Mouse (Mus musculus): ENCODE data around the gene Slc12a5. TPM values are rescaled to one million over a fixed set of nuclear protein-coding genes. Genes with fewer than 3 reads are reported as not detected.

Gene Slc12a5
- polyA plus RNA-seq, 1 experiment from 2014 or later: 0.63 TPM

- whole genome bisulfite sequencing (ENCODE audit: insufficient replicate concordance): 61% methylated on average over 4 of the region's 4 CpGs
These were observed 8.9 kb upstream of the Slc12a5 start for GRCm38 (mm10) chr2:164951745-164952144.

GRCm38 (mm10) chr2:164952448-164952847, 8.2 kb upstream of the Slc12a5 start:
- WGBS (ENCODE audit: insufficient replicate concordance): 25% methylated on average over 13 of the region's 13 CpGs

More at GRCm38 (mm10) chr2:164951745-164952144, 8.9 kb upstream of the Slc12a5 start:
- H3K27ac ChIP-seq: no peak overlapping the region
- no peak overlapping the region for H3K9ac ChIP-seq
- H3K4me3 ChIP-seq: no peak overlapping the region
- no peak overlapping the region for H3K4me2 ChIP-seq
- ATAC-seq: no peak
- peaks cover 94% of the 10 kb centered on the region for H3K27me3 ChIP-seq (replicated peaks)
- H3K36me3 ChIP-seq: no peaks in the 10 kb centered on the region
- H3K4me1 ChIP-seq: peaks cover 15% of the 10 kb centered on the region
- no peaks in the 10 kb centered on the region for H3K9me3 ChIP-seq (replicated peaks)

GRCm38 (mm10) chr2:164953224-164953623, 7.4 kb upstream of the Slc12a5 start:
- no peak overlapping the region for H3K27ac ChIP-seq
- ATAC-seq: peak; percentile 33; the same call in 1 of the 2 replicates
- no peak overlapping the region for H3K9ac ChIP-seq
- peaks cover 93% of the 10 kb centered on the region for H3K27me3 ChIP-seq (replicated peaks)
- no peak overlapping the region for H3K4me3 ChIP-seq
- H3K9me3 ChIP-seq (replicated peaks): no peaks in the 10 kb centered on the region
- 2% methylated on average over 21 of the region's 21 CpGs for WGBS (ENCODE audit: insufficient replicate concordance)
- H3K36me3 ChIP-seq: no peaks in the 10 kb centered on the region
- peaks cover 15% of the 10 kb centered on the region for H3K4me1 ChIP-seq
- H3K4me2 ChIP-seq: peak overlapping the region; percentile 30; the same call in 1 of the 2 replicates

More at GRCm38 (mm10) chr2:164952448-164952847, 8.2 kb upstream of the Slc12a5 start:
- no peak overlapping the region for H3K4me2 ChIP-seq
- peaks cover 15% of the 10 kb centered on the region for H3K4me1 ChIP-seq
- H3K4me3 ChIP-seq: no peak overlapping the region
- ATAC-seq: no peak
- peaks cover 94% of the 10 kb centered on the region for H3K27me3 ChIP-seq (replicated peaks)
- no peak overlapping the region for H3K27ac ChIP-seq
- H3K9ac ChIP-seq: no peak overlapping the region
- H3K9me3 ChIP-seq (replicated peaks): no peaks in the 10 kb centered on the region
- H3K36me3 ChIP-seq: no peaks in the 10 kb centered on the region

GRCm38 (mm10) chr2:164955725-164956124, 4.9 kb upstream of the Slc12a5 start:
- Histone ChIP-seq H3K4me1 (peaks cover 14% of the 10 kb centered on the region), H3K9ac (no peak overlapping the region), H3K9me3 (replicated peaks) (no peaks in the 10 kb centered on the region), H3K27me3 (replicated peaks) (peaks cover 80% of the 10 kb centered on the region), H3K4me3 (no peak overlapping the region), H3K27ac (no peak overlapping the region), H3K36me3 (no peaks in the 10 kb centered on the region), H3K4me2 (no peak overlapping the region)
- 53% methylated on average over 4 of the region's 4 CpGs for WGBS (ENCODE audit: insufficient replicate concordance)
- no peak for ATAC-seq

DNA sequence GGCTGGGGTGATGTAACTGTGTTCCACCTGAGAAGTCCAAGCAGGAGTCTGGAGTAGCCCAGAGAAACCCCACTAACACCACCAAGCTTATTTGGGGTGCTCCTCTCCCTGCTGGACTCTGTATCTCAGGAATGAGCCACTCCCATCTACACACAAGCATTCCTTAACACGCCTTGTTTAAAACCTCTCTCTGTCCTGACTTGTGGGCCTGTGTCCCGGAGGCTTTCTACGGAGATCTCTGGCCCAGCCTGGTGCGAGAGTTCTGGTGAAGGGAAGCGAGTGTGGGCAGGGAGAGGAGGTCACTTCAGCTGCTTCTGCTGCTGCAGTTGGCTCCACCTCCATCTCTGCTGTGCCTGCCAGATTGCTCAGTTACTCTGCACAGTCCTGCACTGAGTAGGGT, 4.4 kb upstream of the Slc12a5 start:
- H3K4me2 ChIP-seq: no peak overlapping the region
- WGBS (ENCODE audit: insufficient replicate concordance): 50% methylated on average over 5 of the region's 5 CpGs
- H3K27me3 ChIP-seq (replicated peaks): peaks cover 80% of the 10 kb centered on the region
- no peak for ATAC-seq
- peaks cover 19% of the 10 kb centered on the region for H3K4me1 ChIP-seq
- H3K27ac ChIP-seq: no peak overlapping the region
- H3K9ac ChIP-seq: no peak overlapping the region
- no peaks in the 10 kb centered on the region for H3K9me3 ChIP-seq (replicated peaks)
- no peak overlapping the region for H3K4me3 ChIP-seq
- H3K36me3 ChIP-seq: no peaks in the 10 kb centered on the region

DNA sequence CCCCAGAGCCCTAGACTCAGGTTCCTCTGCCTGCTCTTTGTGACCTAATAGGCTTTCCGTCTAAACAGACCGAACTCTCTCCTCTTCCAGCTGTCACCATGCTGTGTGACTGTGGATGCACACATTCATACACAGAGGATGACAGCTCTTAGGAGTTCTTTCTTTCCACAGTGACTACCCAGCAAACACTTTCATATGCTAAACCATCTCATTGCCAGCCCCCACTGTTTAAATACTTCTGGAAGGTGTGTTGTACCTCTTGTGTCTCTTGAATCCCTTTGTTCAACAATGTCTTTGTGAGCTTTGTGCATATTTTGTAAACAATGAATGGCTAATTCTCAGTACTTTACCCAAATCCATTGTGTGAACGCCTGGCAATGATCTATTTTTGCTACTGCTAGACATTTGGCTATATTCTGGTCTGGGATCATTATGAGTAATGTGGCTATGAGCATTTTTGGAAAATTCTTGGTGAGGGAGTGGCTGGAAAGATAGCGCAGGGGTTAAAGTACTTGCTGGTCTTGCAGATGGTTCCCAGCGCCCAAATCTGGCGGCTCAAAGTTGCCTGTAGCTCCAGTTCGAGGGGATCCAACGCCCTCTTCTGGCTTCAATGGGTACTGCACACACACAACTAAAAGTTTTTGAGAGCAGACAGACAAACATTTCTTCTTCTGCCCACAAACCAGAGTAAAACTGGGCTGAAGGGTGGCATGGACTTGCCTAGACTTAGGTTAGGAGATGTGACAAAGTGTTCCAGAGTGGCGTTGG, 2.9 kb upstream of the Slc12a5 start:
- H3K9me3 ChIP-seq (replicated peaks): no peaks in the 10 kb centered on the region
- no peaks in the 10 kb centered on the region for H3K36me3 ChIP-seq
- no peak overlapping the region for H3K9ac ChIP-seq
- 56% methylated on average over 9 of the region's 9 CpGs for WGBS (ENCODE audit: insufficient replicate concordance)
- H3K4me2 ChIP-seq: no peak overlapping the region
- H3K27ac ChIP-seq: no peak overlapping the region
- peaks cover 79% of the 10 kb centered on the region for H3K27me3 ChIP-seq (replicated peaks)
- peaks cover 24% of the 10 kb centered on the region for H3K4me1 ChIP-seq
- H3K4me3 ChIP-seq: no peak overlapping the region
- ATAC-seq: no peak

DNA sequence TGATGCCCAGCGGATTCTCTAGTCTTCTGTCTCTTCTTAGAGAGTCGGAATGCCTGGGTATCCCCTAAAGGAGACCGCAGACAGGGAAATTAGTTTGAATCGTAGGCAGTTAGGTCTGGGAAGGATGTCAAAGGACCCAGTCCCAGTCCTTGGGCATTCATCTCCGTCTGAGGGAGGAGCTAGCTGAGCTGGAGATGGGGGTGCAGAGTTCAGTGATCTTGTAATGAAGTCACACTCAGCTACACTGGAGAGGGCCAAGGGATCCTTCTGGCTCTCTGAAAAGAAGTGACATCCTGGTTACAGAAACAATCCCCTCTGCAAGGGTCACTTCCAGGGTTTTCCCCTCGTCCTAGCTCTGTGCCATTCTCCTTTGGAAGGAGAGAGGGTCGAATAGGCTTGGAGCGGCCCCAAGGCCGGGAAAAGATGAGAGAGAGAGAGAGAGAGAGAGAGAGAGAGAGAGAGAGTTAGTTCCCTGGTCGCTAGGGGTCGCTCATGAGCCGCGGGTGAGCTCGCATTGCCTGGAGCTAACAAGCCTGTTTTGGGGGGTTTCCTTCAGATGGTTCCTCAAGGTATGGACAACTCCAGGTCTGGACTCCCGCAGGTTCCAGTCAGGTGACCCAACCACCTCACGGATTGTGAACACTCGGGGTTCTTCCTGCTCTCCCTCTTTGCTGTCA, 1.0 kb downstream of the Slc12a5 start:
- H3K9ac ChIP-seq: no peak overlapping the region
- ATAC-seq: no peak
- WGBS (ENCODE audit: insufficient replicate concordance): 6% methylated on average over 17 of the region's 17 CpGs
- H3K4me3 ChIP-seq: 0 out of 2 replicates have a peak overlapping the region, but pooled peaks have one; percentile 63
- no peaks in the 10 kb centered on the region for H3K36me3 ChIP-seq
- peaks cover 83% of the 10 kb centered on the region for H3K27me3 ChIP-seq (replicated peaks)
- no peak overlapping the region for H3K27ac ChIP-seq
- H3K4me1 ChIP-seq: peaks cover 17% of the 10 kb centered on the region
- H3K4me2 ChIP-seq: peak overlapping the region; percentile 82
- no peaks in the 10 kb centered on the region for H3K9me3 ChIP-seq (replicated peaks)

- Histone ChIP-seq H3K36me3 (no peaks in the 10 kb centered on the region), H3K4me2 (no peak overlapping the region), H3K9me3 (replicated peaks) (no peaks in the 10 kb centered on the region), H3K4me3 (no peak overlapping the region), H3K27me3 (replicated peaks) (peaks cover 83% of the 10 kb centered on the region), H3K27ac (no peak overlapping the region), H3K4me1 (peaks cover 17% of the 10 kb centered on the region), H3K9ac (no peak overlapping the region)
- ATAC-seq: no peak
- WGBS (ENCODE audit: insufficient replicate concordance): 35% methylated on average over 7 of the region's 7 CpGs
These were observed 1.6 kb downstream of the Slc12a5 start for GRCm38 (mm10) chr2:164962183-164962580.

DNA sequence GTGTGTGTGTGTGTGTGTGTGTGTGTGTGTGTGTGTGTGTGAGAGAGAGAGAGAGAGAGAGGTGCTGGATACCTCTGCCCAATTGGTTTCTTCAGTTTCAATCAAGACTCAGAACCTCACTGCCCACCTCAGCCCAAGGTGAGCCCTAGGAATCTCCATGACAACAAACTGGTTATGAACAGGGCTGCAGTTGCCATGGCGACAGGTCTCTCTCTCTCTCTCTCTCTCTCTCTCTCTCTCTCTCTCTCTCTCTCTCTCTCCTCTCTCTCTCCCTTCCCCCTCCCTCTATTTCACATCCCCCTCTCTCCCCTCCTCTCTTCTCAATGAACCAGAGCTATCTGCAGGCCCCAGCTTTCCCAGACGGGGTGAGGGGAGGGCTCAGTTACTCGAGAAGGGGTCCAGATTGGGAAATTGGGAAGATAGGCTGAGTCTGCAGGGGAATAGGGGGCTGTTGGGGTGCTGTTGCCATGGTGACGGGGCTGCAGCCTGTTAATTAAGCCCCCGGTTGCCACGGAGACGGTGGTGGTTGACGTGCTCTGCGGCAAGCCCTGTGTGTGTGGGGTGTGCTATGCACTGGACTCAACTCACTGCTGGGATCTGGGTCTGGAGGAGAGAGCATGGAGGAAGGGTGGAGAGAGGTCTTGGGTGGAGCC, 3.8 kb downstream of the Slc12a5 start:
- H3K9ac ChIP-seq: no peak overlapping the region
- no peak overlapping the region for H3K4me2 ChIP-seq
- no peak overlapping the region for H3K4me3 ChIP-seq
- H3K9me3 ChIP-seq (replicated peaks): no peaks in the 10 kb centered on the region
- H3K27me3 ChIP-seq (replicated peaks): peaks cover 92% of the 10 kb centered on the region
- 37% methylated on average over 8 of the region's 9 CpGs for WGBS (ENCODE audit: insufficient replicate concordance)
- no peaks in the 10 kb centered on the region for H3K36me3 ChIP-seq
- no peak for ATAC-seq
- no peak overlapping the region for H3K27ac ChIP-seq
- peaks cover 17% of the 10 kb centered on the region for H3K4me1 ChIP-seq

GRCm38 (mm10) chr2:164964981-164965380, 4.4 kb downstream of the Slc12a5 start:
- Histone ChIP-seq H3K9ac (no peak overlapping the region), H3K27me3 (replicated peaks) (peaks cover 97% of the 10 kb centered on the region), H3K9me3 (replicated peaks) (no peaks in the 10 kb centered on the region), H3K36me3 (no peaks in the 10 kb centered on the region), H3K4me3 (no peak overlapping the region), H3K4me1 (peaks cover 17% of the 10 kb centered on the region), H3K4me2 (no peak overlapping the region), H3K27ac (no peak overlapping the region)
- no peak for ATAC-seq
- WGBS (ENCODE audit: insufficient replicate concordance): 82% methylated on average over 1 of the region's 1 CpGs

DNA sequence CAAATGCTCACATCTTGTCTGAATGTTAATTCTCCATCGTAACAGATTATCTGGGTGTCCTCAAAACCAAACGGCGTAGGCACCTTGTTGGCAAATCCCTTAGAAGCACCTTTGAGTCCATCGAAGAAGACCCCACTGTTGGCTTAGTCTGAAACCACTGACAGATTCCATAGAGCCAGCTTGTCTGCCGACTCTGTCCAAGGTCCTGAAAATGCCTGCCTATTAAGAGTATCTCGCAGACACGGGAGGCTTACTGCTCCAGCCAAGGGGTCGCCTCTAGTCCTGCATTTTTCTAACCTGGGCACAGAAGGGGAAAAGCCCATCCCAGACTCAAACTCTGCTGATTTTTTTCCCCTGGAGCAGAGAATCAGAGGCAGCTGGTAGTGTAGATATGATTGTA, 5.8 kb downstream of the Slc12a5 start:
- peaks cover 97% of the 10 kb centered on the region for H3K27me3 ChIP-seq (replicated peaks)
- no peaks in the 10 kb centered on the region for H3K9me3 ChIP-seq (replicated peaks)
- H3K4me2 ChIP-seq: no peak overlapping the region
- peaks cover 3% of the 10 kb centered on the region for H3K4me1 ChIP-seq
- 12% methylated on average over 8 of the region's 8 CpGs for WGBS (ENCODE audit: insufficient replicate concordance)
- no peak overlapping the region for H3K9ac ChIP-seq
- no peak for ATAC-seq
- H3K36me3 ChIP-seq: no peaks in the 10 kb centered on the region
- H3K27ac ChIP-seq: no peak overlapping the region
- H3K4me3 ChIP-seq: no peak overlapping the region

DNA sequence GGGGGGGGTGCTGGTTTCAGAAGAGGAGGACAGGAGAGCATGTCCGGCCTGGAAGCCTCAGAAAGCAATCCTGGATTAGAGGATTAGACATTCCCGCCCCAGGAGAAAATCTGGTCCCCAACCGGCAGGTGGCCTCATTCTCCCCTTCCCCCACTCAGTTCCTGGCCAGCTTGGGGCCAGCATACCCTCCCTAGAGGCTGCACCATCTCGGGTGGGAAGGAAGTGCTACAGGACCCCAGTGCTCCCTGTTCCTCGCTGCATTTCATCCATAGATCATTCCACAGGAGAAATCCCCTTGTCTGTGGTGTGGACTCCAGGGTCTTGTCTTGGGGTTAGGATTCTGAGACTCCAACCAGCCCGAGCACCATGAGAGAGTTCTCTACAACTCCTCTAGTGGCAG, 6.6 kb downstream of the Slc12a5 start:
- Histone ChIP-seq H3K9ac (no peak overlapping the region), H3K27me3 (replicated peaks) (peaks cover 98% of the 10 kb centered on the region), H3K4me3 (no peak overlapping the region), H3K4me1 (no peaks in the 10 kb centered on the region; the same call in 1 of the 2 replicates), H3K9me3 (replicated peaks) (no peaks in the 10 kb centered on the region), H3K27ac (no peak overlapping the region), H3K36me3 (no peaks in the 10 kb centered on the region), H3K4me2 (no peak overlapping the region)
- no peak for ATAC-seq
- 9% methylated on average over 6 of the region's 6 CpGs for WGBS (ENCODE audit: insufficient replicate concordance)

All from liver, embryonic 12.5 days (tissue).